Mouse (Mus musculus) adrenal gland, postnatal 0 days (tissue): ENCODE results near the gene Dnah7c. TPM values are rescaled to one million over a fixed set of nuclear protein-coding genes. Genes with fewer than 3 reads are reported as not detected.

ENCODE experiments used
- polyA plus RNA-seq: library from polyadenylated mRNA; unstranded; fragments of >200 nt; fragmentation: Nextera tagmentation; extraction: Ambion mirVana; gene quantifications from 2 replicates; pipeline ENCODE4 v1.2.1, GENCODE M21; 2015

The Dnah7c gene
- polyA plus RNA-seq: 0.05 and 0.11 TPM in 2 replicates

GRCm38 (mm10) chr1:46425137-46425925 is at the start of gene Dnah7c:
TSS of gene Dnah7c (plus strand) at chr1:46425592.

